Mouse (Mus musculus) bone marrow macrophage, adult 2 months (primary cell): ENCODE results near the gene Lrch1. TPM values are rescaled to one million over a fixed set of nuclear protein-coding genes. Genes with fewer than 3 reads are reported as not detected.

Experiments used
- H3K27ac ChIP-seq: 2 replicates; pipeline ENCODE4 v1.5.1; 2012; ENCODE audit warnings: low read depth, low read length; ENCODE audit not compliant: insufficient read depth
- H3K4me1 ChIP-seq: 2 replicates; pipeline ENCODE4 v1.6.1; 2012; ENCODE audit warnings: low read length; ENCODE audit not compliant: control insufficient read depth, insufficient read depth
- H3K4me3 ChIP-seq: 2 replicates; pipeline ENCODE4 v1.5.1; 2012; ENCODE audit warnings: mild to moderate bottlenecking, low read length, moderate library complexity; ENCODE audit not compliant: insufficient read depth
- CTCF ChIP-seq: IDR thresholded peaks from 2 replicates; pipeline ENCODE4 v1.5.1; 2012; ENCODE audit warnings: low read depth, mild to moderate bottlenecking, low read length, moderate library complexity
- POLR2A ChIP-seq: IDR thresholded peaks from 2 replicates; pipeline ENCODE4 v1.6.1; 2012; ENCODE audit warnings: mild to moderate bottlenecking, low read depth, low read length, borderline replicate concordance
- polyA plus RNA-seq: library from polyadenylated mRNA; stranded (reverse); fragments of >200 nt; gene quantifications from 2 replicates; pipeline ENCODE4 v1.2.4, GENCODE M21; 2012; ENCODE audit not compliant: missing spikeins, insufficient read depth, insufficient read length

Gene Lrch1
- polyA plus RNA-seq, 1 experiment: 21.8 TPM

DNA sequence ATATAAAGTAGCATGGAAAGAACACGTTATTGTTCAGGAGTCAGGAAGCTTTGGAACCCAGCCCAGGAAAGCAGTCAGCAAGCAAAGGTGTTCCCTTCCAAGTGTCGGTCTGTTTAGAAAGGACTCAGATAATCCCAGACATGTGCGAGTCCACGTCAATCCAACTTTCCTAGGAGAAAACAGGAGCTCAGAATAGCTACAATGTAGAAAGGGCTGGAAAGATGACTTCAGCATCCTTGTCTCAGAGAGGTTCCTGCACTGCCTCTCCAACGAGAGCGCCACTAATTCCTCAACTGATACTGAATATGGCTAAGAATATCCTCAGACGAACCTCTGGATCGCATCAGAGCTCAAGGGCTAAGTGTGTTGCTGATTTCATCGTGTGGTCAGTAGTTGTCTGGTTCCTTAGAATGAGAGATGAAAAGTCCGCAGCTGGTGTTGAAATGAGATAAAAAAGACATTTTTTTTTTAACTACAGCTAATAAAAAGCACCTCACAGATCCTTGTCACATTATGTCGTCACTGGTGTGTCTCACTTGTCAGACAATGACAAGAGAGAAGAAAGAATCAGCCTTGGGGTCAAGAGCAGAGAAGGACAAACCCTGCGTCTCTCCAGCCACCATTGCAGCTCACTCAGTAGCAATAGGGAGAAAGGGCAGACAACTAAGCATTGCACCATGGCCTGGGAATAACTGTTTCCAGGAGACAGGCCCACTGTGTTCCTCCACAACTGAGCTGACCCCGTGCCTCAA, 47.5 kb downstream of the Lrch1 start:
- TF ChIP-seq POLR2A: no peak
- no peak for TF ChIP-seq CTCF
- H3K27ac ChIP-seq: no peak overlapping the region
- no peak overlapping the region for H3K4me3 ChIP-seq
- H3K4me1 ChIP-seq: peaks cover 21% of the 10 kb centered on the region

DNA sequence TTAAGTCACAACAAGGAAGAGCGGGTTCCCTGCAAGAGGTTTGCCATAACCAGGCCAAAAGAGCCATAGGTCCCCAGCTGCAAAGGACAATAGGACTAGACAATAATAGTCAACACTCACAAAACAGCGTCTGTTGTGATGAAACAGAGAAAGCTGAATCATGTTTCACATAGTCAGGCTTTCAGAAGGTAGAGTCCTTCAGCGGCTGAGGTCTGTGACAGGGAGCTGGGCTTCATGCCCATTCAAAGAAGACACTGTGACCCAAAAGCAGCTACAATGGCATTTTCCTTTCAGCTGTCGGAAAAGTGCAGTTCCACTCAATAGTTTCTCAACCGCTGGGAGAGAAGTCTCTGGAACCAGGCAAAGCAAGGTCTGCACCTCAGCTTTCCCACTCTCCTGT, 48.7 kb downstream of the Lrch1 start:
- Histone ChIP-seq H3K4me1 (peaks cover 9% of the 10 kb centered on the region), H3K27ac (no peak overlapping the region), H3K4me3 (no peak overlapping the region)
- TF ChIP-seq POLR2A (no peak), CTCF (no peak)

GRCm38 (mm10) chr14:74893693-74894092, 54.0 kb downstream of the Lrch1 start:
- no peak for TF ChIP-seq POLR2A

DNA sequence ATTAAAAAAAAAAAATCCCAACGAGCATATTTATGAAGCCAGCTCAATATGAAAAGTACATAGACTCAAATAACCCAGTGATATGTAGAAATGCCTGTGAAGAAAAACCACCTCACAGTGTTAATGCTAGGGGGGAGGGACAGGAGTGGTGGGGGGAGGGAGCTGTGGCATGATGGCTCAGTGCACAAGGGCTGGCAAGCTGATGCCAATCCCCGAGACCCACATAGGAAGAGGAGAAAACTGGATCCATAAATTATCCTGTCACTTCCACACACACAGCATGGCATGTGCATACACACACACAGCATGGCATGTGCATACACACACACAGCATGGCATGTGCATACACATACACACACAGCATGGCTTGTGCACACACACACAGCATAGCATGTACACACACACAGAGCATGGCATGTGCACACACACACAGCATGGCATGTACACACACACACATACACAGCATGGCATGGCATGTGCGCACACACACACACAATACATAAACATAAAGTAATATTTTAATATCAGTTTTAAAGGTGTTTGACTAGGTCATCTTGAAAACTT, 54.5 kb downstream of the Lrch1 start:
- H3K4me3 ChIP-seq: no peak overlapping the region
- H3K27ac ChIP-seq: no peak overlapping the region
- peaks cover 13% of the 10 kb centered on the region for H3K4me1 ChIP-seq
- TF ChIP-seq CTCF (no peak), POLR2A (no peak)

More at GRCm38 (mm10) chr14:74893693-74894092, 54.0 kb downstream of the Lrch1 start:
- Histone ChIP-seq H3K27ac (no peak overlapping the region), H3K4me3 (no peak overlapping the region), H3K4me1 (peaks cover 8% of the 10 kb centered on the region)

GRCm38 (mm10) chr14:74889304-74889703, 58.4 kb downstream of the Lrch1 start:
- H3K4me1 ChIP-seq: peaks cover 14% of the 10 kb centered on the region
- no peak overlapping the region for H3K27ac ChIP-seq
- no peak for TF ChIP-seq CTCF
- no peak for TF ChIP-seq POLR2A
- H3K4me3 ChIP-seq: no peak overlapping the region

GRCm38 (mm10) chr14:74888103-74888502, 59.6 kb downstream of the Lrch1 start:
- TF ChIP-seq CTCF (no peak), POLR2A (no peak)

GRCm38 (mm10) chr14:74886453-74886852, 61.2 kb downstream of the Lrch1 start:
- no peak overlapping the region for H3K27ac ChIP-seq
- H3K4me3 ChIP-seq: no peak overlapping the region
- H3K4me1 ChIP-seq: peaks cover 22% of the 10 kb centered on the region
- TF ChIP-seq CTCF (no peak), POLR2A (no peak)

More at GRCm38 (mm10) chr14:74888103-74888502, 59.6 kb downstream of the Lrch1 start:
- H3K4me3 ChIP-seq: no peak overlapping the region
- peaks cover 15% of the 10 kb centered on the region for H3K4me1 ChIP-seq
- no peak overlapping the region for H3K27ac ChIP-seq

DNA sequence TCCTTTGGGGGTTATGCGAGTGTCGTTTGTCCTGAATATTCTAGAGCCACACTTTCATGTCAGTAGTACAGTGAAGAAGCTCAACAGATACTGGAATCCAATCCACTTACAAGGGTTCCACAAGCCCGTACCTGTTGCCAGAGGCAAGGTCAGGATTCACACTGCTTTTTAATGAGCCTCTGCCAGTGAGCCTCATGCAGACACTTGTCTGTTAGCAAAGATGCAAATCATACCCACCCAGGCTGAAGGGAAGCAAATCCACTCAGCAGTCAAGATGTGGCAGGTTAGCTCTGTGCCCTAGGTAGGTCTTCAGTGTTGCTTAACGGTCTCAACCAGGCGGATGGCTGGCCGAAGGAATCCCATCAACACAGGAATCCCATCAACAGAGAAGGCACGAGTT, 62.8 kb downstream of the Lrch1 start:
- H3K4me1 ChIP-seq: peaks cover 29% of the 10 kb centered on the region

DNA sequence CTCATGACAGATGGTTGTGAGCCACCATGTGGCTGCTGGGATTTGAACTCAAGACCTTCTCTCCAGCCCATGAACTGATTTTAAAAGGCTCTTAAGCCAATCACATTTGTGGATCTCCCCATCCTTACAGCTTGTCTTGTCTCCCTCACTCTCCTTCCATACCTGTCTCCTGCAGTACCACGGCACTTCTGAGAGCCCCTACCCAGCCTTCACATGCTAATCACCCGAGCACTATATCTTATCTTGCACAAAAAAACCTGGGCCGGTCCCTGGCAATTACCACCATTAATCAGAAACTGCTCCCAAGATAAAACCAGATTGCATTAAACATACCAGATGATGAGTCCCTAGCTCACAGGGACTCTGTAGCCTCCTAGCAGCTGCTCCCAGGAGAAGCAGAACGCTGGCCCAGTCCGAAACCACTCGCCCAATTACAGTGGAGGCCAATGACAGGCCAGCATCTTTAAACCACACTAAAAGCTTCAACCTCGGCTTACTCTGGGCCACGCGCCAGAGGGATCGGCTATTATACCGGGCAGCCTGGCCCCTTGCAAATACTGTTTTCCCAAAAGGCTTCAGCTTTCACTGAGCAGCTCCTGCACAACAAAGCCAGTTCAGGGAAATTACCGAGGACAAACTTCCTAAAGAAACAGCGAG, 63.5 kb downstream of the Lrch1 start:
- Histone ChIP-seq H3K4me1 (peaks cover 26% of the 10 kb centered on the region), H3K4me3 (no peak overlapping the region), H3K27ac (no peak overlapping the region)
- TF ChIP-seq CTCF (no peak), POLR2A (no peak)

More for the DNA sequence above, 62.8 kb downstream of the Lrch1 start:
- no peak overlapping the region for H3K4me3 ChIP-seq
- TF ChIP-seq CTCF (no peak), POLR2A (no peak)
- H3K27ac ChIP-seq: no peak overlapping the region

- TF ChIP-seq POLR2A (no peak), CTCF (no peak)
- Histone ChIP-seq H3K27ac (no peak overlapping the region), H3K4me1 (peaks cover 18% of the 10 kb centered on the region), H3K4me3 (no peak overlapping the region)
Observed at GRCm38 (mm10) chr14:74883204-74883603, 64.5 kb downstream of the Lrch1 start.
